In genomic region chr8:81792649-81793048, GRCm38 (mm10) we compare ENCODE assay signal across 21 mouse cellular contexts.
"Had no signal": no experiment of that assay in that cellular context is flagged by ENCODE, and none has a peak within 500 bp of the region (broad histone marks: within the 10 kb centered on the region; RNA-seq: fewer than 3 reads in every experiment).

No protein-coding gene starts in this region.

- H3K9me3 ChIP-seq: lung, embryonic 15.5 days; midbrain, embryonic 10.5 days; midbrain, embryonic 12.5 days; neural tube, embryonic 13.5 days; neural tube, embryonic 15.5 days had no signal

- H3K27me3 ChIP-seq: lung, embryonic 15.5 days; midbrain, embryonic 12.5 days; neural tube, embryonic 13.5 days; neural tube, embryonic 15.5 days had no signal

- H3K36me3 ChIP-seq: lung, embryonic 15.5 days; midbrain, embryonic 10.5 days; midbrain, embryonic 12.5 days; neural tube, embryonic 13.5 days; neural tube, embryonic 15.5 days had no signal

- H3K4me2 ChIP-seq: lung, embryonic 15.5 days; midbrain, embryonic 12.5 days; neural tube, embryonic 13.5 days; neural tube, embryonic 15.5 days had no signal

- H3K4me3 ChIP-seq: lung, embryonic 15.5 days; midbrain, embryonic 10.5 days; midbrain, embryonic 12.5 days; myocyte; neural tube, embryonic 13.5 days; neural tube, embryonic 15.5 days had no signal

- ATAC-seq: liver, postnatal 0 days; lung, postnatal 0 days; midbrain, embryonic 16.5 days had no signal

- H3K9ac ChIP-seq: liver, postnatal 0 days; lung, embryonic 15.5 days; midbrain, embryonic 12.5 days; neural tube, embryonic 13.5 days; neural tube, embryonic 15.5 days had no signal

- DNase-seq: liver, postnatal 0 days; lung, adult 2 months; lung, postnatal 14 days; lung, postnatal 4 days; midbrain, embryonic 14.5 days; retina, postnatal 1 day; right cerebral cortex, adult 18-20 months; right cerebral cortex, postnatal 25 days; right cerebral cortex, postnatal 4 days; spleen, adult 18-20 months; thymus, adult 18-20 months; thymus, postnatal 14 days; thymus, postnatal 36 days had no signal

- H3K4me1 ChIP-seq: lung, embryonic 15.5 days; midbrain, embryonic 10.5 days; midbrain, embryonic 12.5 days; neural tube, embryonic 13.5 days; neural tube, embryonic 15.5 days had no signal

- H3K27ac ChIP-seq: lung, embryonic 15.5 days; midbrain, embryonic 10.5 days; midbrain, embryonic 12.5 days; neural tube, embryonic 13.5 days; neural tube, embryonic 15.5 days had no signal
